In genomic region chr5:33432057-33432935, GRCm38 (mm10) we compare ENCODE assay signal across 15 mouse cellular contexts. TPM values are rescaled to one million over a fixed set of nuclear protein-coding genes. Genes with fewer than 3 reads are reported as not detected.
DNase-seq lines count a peak whose midpoint lies in the region; ATAC-seq lines count a peak whose summit lies in the region.
"Had no signal": no experiment of that assay in that cellular context is flagged by ENCODE, and none has a peak within 500 bp of the region (broad histone marks: within the 10 kb centered on the region; RNA-seq: fewer than 3 reads in every experiment).

No protein-coding gene starts in this region.

- peaks cover 100% of the 10 kb centered on the region for H3K27me3 ChIP-seq in forebrain, embryonic 10.5 days (ENCODE audit: poor library complexity, severe bottlenecking)
- peaks cover 100% of the 10 kb centered on the region for H3K27me3 ChIP-seq in forebrain, embryonic 12.5 days
- H3K27me3 ChIP-seq in hindbrain, embryonic 16.5 days (replicated peaks; ENCODE audit: control insufficient read depth, insufficient read depth, low read length) = peaks cover 72% of the 10 kb centered on the region

- WGBS in forebrain, embryonic 10.5 days = under 1% methylated on average over 39 of the region's 39 CpGs
- WGBS in forebrain, embryonic 12.5 days = under 1% methylated on average over 39 of the region's 39 CpGs
- under 1% methylated on average over 39 of the region's 39 CpGs for WGBS in hindbrain, embryonic 16.5 days

- no peaks in the 10 kb centered on the region for H3K36me3 ChIP-seq in forebrain, embryonic 10.5 days (replicated peaks)
- no peaks in the 10 kb centered on the region for H3K36me3 ChIP-seq in forebrain, embryonic 12.5 days (replicated peaks)
- H3K36me3 ChIP-seq in hindbrain, embryonic 16.5 days (ENCODE audit: control insufficient read depth, insufficient read depth, low read length) = no peaks in the 10 kb centered on the region
- H3K36me3 ChIP-seq: liver, embryonic 15.5 days had no signal

- H3K27ac ChIP-seq in forebrain, embryonic 10.5 days = no peak overlapping the region
- no peak overlapping the region for H3K27ac ChIP-seq in forebrain, embryonic 12.5 days
- no peak overlapping the region for H3K27ac ChIP-seq in hindbrain, embryonic 16.5 days (ENCODE audit: low read depth, low read length)
- H3K27ac ChIP-seq: heart, adult 2 months; liver, embryonic 15.5 days had no signal

- no peak overlapping the region for H3K9ac ChIP-seq in forebrain, embryonic 12.5 days
- H3K9ac ChIP-seq in hindbrain, embryonic 16.5 days (ENCODE audit: low read depth, low read length) = no peak overlapping the region
- H3K9ac ChIP-seq: liver, embryonic 15.5 days had no signal

- DNase-seq in forebrain, embryonic 10.5 days (ENCODE audit: extremely low spot score, low spot score) = peak; percentile 47
- peak; percentile 20 for DNase-seq in right cerebral cortex, postnatal 4 days
- DNase-seq in right cerebral cortex, adult 2 months (ENCODE audit: low spot score in 2 of 2) = no peak
- peak; percentile 38 for DNase-seq in retina, embryonic 14.5 days (ENCODE audit: low spot score)
- DNase-seq in layer of hippocampus, adult 8-10 months (ENCODE audit: low spot score in 2 of 2) = no peak
- DNase-seq: adrenal gland, postnatal 36 days; cerebellum, adult 9-11 months had no signal

- H3K4me1 ChIP-seq in forebrain, embryonic 10.5 days = peaks cover 53% of the 10 kb centered on the region
- peaks cover 47% of the 10 kb centered on the region for H3K4me1 ChIP-seq in forebrain, embryonic 12.5 days
- peaks cover 19% of the 10 kb centered on the region for H3K4me1 ChIP-seq in hindbrain, embryonic 16.5 days (ENCODE audit: control insufficient read depth, insufficient read depth, low read depth, low read length)

- no peak overlapping the region for H3K4me2 ChIP-seq in forebrain, embryonic 12.5 days
- no peak overlapping the region for H3K4me2 ChIP-seq in hindbrain, embryonic 16.5 days (ENCODE audit: low read length)

- no peak for ATAC-seq in forebrain, embryonic 12.5 days (ENCODE audit: low FRiP score)
- ATAC-seq in hindbrain, embryonic 16.5 days = no peak
- no peak for ATAC-seq in inflammation-experienced regulatory T-cells, adult 6 months
- ATAC-seq: Patski had no signal

- no peaks in the 10 kb centered on the region for H3K9me3 ChIP-seq in forebrain, embryonic 10.5 days
- H3K9me3 ChIP-seq in forebrain, embryonic 12.5 days = no peaks in the 10 kb centered on the region
- H3K9me3 ChIP-seq in hindbrain, embryonic 16.5 days (ENCODE audit: control insufficient read depth, low read length) = no peaks in the 10 kb centered on the region
- H3K9me3 ChIP-seq: liver, embryonic 15.5 days had no signal

- H3K4me3 ChIP-seq in forebrain, embryonic 10.5 days = 0 out of 2 replicates have a peak overlapping the region, but pooled peaks have one; percentile 18
- H3K4me3 ChIP-seq in forebrain, embryonic 12.5 days (replicated peaks) = no peak overlapping the region
- peak overlapping the region; percentile 11; the same call in 1 of the 2 replicates for H3K4me3 ChIP-seq in hindbrain, embryonic 16.5 days (ENCODE audit: low read length)
- H3K4me3 ChIP-seq: liver, embryonic 15.5 days had no signal

RNA-seq across cellular contexts. Expression of gene Nkx1-1, which starts 1.5 kb away (rescaled TPM):
- polyA plus RNA-seq in forebrain, embryonic 10.5 days (2016; fragmentation: Nextera tagmentation; extraction: Ambion mirVana) = not detected in 2 replicates
- polyA plus RNA-seq in forebrain, embryonic 12.5 days (2016; fragmentation: Nextera tagmentation; extraction: Ambion mirVana) = not detected in 2 replicates
- 0.47 TPM in 1 of 2 replicates, not detected in the other for polyA plus RNA-seq in hindbrain, embryonic 16.5 days (2015; fragmentation: Nextera tagmentation; extraction: Ambion mirVana)
- polyA plus RNA-seq in inflammation-experienced regulatory T-cells, adult 6 months (2017; shearing (Covaris generic)) = not detected
- total RNA-seq in layer of hippocampus, adult 8-10 months (2022) = not detected
- total RNA-seq: adrenal gland, postnatal 36 days; heart, adult 2 months; monocyte, adult 5-6 weeks had no signal
- polyA plus RNA-seq: heart, adult 2 months; kidney, embryonic 14.5 days; liver, embryonic 15.5 days; Patski had no signal

RNA-seq across cellular contexts. Expression of gene Uvssa, which starts 53.9 kb away (rescaled TPM):
- 6.6 and 7.0 TPM in 2 replicates for polyA plus RNA-seq in forebrain, embryonic 10.5 days (2016; fragmentation: Nextera tagmentation; extraction: Ambion mirVana)
- polyA plus RNA-seq in forebrain, embryonic 12.5 days (2016; fragmentation: Nextera tagmentation; extraction: Ambion mirVana) = 8.0 and 9.0 TPM in 2 replicates
- polyA plus RNA-seq in hindbrain, embryonic 16.5 days (2015; fragmentation: Nextera tagmentation; extraction: Ambion mirVana) = 6.2 and 6.7 TPM in 2 replicates
- polyA plus RNA-seq in inflammation-experienced regulatory T-cells, adult 6 months (2017; shearing (Covaris generic)) = 10 to 100 TPM in 2 of 3 experiments, 1 to 10 TPM in 1; 9.7 to 32.4 (median 26.8) TPM
- total RNA-seq in layer of hippocampus, adult 8-10 months (2022) = 1 to 10 TPM; 7.0 to 9.7 (median 8.3) TPM

Comparison
In these comparisons a context has a peak if more than half of its experiments do, and no peak if none do; other contexts are left out.
1. DNase-seq: peak in forebrain, embryonic 10.5 days (single experiment), right cerebral cortex, postnatal 4 days (single experiment) and retina, embryonic 14.5 days (single experiment); none in right cerebral cortex, adult 2 months (0 of 2) and layer of hippocampus, adult 8-10 months (0 of 2).